Mouse (Mus musculus) v-Abl transformed pro-B cells (cell line): ENCODE measurements around the gene Tns3.

Experiments
- in situ Hi-C, 2 experiments: fragments of 400-800 bp; cut with MboI; formaldehyde crosslinking; loops; one replicate each; pipeline ENCODE4 v1.15.1; 2025; ENCODE audit not compliant: unreplicated experiment in 2 of 2

Gene Tns3

DNA sequence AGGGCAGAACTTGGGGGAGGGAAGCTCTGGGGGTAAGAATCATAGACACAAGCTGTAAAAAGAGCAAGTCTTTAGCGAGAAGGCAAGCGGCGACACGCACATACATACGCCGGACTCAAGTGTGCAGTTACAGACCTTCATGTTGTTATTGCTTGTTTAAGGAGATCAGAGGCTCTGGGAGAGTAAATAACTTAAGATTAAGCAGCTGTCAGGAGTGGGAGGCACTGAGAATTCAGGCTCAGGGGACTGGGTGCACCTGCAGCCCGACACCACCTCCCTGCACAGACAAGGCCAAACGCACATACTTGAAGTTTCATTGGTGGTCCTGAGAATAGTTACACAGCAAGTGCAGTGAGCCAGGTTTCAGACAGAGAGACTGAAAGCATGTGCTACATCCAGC lies 169.3 kb downstream of the Tns3 start:
- in situ Hi-C loops: no loop called here

DNA sequence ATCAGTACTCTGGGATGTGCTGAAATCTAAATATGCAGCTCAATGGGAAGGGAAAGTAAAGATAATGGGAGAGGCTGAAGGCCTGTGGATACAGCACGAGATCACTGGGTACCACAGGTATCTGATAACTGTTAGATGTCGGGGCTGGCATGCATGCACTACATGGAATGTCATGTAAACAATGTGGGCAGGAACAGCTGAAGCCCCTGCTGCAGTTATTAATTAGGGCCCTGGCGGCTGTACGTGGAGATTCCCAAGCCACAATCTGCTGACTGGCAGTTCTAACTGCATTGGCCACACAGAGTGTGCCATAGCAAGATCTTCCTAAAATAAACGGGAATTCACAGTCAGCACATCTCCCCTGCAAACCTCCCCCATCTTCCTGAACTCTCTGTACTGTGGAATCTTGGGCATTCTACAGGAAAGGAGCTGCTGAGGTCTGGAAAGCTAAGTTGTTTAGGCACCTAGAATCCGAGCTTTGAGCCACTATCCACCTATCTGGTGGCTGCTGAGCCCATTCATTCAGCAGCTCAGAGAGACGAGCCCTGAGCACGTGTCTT lies 170.3 kb downstream of the Tns3 start:
- in situ Hi-C loops: no loop called here

DNA sequence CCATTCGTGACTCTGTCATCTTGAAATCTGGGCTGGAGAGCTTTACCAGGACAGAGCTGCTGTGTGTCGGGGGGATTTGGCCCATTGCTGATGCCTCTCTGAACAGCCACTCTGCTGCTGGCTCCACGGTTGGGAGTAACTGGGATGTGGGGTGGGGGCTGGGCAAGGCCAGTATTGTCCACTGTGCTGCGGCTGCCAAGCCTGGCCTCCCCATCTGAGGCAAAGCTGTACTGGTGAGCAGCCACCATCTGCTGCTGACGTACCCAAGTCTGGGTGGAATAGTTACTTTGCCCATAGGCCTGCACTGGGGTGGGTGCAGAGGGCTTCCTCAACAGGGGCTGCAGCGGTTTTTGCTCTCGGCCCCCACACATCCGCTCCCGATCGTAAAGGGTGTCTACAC lies 172.0 kb downstream of the Tns3 start:
- in situ Hi-C loops: no loop called here

DNA sequence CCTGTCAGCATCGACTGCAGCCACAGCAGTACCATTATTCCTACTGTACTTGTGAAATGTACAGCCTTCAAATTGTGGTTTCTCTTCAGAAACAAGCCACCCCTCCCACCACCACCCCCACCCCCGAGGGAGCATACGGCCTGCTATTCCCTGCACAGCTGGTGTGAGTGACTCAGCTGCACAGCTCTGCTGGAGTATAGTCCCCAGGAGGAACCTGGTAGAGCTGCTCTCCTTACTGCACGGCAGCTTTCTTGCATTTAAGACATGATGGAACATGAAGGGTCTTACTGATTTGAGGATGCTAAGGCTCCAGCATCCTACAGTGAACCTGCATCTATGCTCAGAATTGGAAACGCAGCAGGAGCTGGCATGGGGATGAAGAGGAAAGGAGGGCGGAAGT lies 176.1 kb downstream of the Tns3 start:
- in situ Hi-C loops: no loop called here

DNA sequence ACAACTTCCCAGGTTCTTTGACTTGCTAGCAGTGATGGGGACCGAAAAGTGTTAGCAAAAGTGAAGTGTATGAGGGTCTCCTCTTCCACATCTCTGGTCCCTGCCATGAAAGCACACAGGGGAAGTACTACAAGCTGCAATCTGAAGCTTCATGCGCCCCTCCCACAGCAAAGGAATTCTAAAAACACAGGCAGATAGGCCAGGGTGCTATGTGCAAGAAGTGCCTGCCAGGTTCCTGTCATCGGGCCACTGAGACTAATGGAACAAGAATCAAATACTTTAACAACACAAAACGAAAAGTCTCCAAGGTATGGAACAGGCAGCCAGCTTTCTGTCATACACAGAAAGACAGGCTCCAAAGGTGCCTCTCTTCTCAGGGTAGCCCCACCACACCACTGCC lies 177.8 kb downstream of the Tns3 start:
- in situ Hi-C loops: no loop called here

DNA sequence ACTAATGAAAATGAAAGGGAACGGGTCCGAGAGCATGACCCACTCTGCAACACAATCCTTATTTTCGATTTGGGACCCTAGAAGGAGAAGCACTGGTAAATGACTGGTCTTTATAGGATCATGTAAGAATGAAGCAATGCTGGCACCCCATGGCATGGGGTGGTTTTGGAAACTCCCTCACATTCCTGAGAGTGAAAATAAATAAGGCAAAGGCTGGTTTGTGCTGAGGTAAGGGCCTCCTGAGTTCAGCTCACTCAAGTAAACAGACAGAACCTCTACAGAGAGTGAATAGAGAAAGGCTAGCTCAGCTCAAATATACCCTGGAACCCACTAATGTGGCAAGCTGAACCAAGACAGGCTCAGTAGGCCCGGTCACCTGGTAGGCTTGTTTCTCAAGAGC lies 179.8 kb downstream of the Tns3 start:
- in situ Hi-C loops: no loop called here

DNA sequence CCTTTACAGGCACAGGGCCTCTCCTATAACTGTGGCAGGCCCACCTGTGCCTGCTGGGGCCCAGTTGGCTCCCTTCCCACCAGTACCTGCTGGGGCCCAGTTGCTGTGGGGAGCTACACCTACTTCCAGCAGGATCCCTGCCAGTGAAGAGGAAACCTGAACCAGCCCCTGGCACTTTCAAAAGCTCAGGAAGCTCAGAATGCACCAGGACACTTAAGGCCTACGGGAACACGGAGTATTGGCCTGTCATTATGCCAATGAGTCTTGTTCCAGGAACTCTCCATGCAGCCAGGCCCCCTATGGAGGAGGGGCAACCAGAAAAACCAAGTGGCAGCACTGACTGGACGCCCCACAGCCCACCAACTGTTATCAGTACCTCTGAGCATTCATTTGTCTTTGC lies 181.6 kb downstream of the Tns3 start:
- in situ Hi-C loops: no loop called here

DNA sequence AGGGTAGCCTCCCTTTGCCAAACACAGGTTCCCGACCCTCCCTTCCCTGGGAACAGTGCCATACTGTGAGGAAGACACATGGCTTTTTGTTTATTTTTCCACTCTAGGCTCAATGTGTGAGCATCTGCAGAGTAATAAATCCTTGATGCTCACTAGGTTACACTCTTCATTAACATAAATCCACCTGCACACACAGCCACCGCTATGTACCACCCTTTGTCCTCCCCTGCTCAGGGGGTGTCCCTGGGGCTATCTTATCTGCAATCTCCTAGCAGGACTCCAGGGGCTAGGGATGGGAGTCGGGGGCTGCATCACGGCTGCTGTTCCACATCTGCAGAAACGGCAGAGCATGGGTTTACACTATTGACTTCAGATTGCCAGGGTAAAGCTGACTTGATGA lies 182.4 kb downstream of the Tns3 start:
- in situ Hi-C loops: no loop called here

DNA sequence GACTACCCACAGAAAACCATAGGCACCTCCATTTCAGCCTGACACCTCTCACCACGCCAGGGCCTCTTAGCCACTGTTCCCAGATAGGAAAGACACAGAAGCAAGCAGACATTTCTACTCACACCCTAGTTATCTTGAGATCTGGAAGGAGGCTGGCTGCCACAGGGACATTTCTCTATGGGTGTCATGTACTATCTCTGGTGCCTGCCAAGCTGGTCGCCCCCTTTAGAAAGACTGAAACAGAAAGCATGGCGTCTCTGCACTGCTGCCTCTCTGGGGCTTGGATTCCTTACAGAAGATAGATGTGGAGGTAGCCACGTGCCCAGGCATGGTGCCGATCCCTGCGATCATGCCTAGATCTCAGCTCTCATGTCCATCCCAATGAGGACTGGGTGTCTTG lies 182.8 kb downstream of the Tns3 start:
- in situ Hi-C loops: no loop called here

DNA sequence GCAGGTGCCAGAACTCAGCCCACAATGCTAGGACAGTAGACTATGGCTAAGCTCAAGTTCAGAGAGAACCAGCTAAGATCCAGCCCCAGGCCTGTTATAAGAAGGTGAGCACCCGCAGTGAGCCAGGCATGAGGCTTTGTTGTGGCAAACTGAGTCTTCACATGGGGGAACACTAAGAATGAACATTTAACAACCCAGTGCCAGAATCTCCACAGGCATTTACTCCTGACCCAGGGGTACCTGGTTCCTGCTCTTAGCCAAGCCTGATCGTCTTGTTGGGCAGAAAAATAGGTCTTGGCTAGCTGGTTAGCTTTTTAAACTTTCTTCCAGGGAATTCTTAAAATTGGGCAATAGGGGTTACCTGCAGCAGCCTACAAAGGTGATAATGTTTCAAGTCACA lies 184.5 kb downstream of the Tns3 start:
- in situ Hi-C loops: no loop called here

DNA sequence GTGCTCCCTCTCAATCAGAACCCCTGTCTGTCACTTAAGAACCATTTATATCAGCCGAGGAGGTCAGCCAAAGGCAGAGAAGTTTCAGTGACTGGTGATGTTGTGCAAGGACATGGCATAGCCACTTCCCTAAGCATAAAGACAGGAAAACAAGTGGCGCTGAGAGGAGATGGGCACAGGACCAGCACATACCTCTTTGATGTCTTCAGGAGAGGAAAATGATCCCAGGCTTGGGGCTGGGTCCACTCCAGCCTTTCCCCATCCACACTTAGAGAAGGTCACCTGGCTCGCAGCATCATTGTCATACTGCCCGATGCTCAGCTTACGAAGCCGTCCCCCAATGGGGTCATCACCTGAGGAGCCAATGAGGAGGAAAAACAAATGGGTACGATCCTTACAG lies 185.0 kb downstream of the Tns3 start:
- in situ Hi-C loops: no loop called here

DNA sequence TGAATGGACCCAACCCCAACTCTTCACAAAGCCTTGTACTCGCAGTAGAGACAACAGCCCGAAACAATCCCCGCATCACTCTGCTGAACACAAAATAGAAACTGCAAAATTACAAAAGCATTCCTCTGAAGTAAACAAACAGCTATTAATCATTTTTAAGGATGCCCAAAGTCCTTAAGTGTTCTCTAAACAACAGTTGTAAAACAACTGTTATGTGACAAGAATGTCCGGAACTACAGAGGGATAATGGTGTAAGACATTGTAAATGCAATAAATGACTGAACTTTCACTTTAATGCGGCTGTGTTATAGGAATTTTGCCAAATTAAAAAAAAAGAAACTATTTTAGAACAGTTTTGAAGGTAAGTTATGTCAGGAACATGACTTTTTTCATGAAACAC lies 190.7 kb downstream of the Tns3 start:
- in situ Hi-C loops: no loop called here

DNA sequence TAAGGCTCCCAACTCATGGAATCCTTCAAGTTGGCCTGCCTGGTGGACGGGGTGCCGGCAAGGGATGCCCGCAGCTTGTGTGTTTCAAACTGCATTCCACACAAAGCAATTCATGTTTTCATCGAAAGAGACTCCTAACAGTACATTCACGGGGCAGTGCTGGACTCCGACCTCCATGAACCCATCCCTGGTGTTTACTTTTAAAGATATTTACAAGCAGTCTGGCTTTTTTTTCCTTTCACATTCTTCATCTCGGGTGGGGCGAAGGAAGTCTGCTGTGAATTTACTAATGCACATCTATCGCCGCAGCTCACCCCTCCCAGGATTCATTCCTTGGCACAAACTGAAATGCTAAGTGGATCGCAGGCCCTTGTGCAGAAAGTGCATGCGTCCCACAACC lies 191.9 kb downstream of the Tns3 start:
- in situ Hi-C loops: no loop called here

DNA sequence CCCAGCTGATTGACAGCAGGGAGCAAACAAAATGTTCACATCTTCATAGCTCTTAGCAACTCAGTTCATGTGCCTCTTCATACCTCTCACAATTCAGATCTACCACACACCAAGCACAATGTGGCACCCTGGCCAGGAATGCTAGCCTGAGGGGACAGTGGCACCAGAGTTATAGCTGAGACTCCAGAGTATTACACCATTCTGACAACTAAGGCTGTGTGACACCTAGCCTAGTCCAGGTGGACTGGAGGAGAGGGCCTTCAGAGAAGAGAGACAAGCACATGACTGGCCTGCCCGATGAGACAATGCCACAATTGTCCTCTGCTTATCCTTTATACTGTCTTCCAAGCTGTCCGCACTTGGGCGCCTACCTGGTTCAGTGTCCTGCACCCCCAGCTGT lies 192.8 kb downstream of the Tns3 start:
- in situ Hi-C loops: no loop called here

DNA sequence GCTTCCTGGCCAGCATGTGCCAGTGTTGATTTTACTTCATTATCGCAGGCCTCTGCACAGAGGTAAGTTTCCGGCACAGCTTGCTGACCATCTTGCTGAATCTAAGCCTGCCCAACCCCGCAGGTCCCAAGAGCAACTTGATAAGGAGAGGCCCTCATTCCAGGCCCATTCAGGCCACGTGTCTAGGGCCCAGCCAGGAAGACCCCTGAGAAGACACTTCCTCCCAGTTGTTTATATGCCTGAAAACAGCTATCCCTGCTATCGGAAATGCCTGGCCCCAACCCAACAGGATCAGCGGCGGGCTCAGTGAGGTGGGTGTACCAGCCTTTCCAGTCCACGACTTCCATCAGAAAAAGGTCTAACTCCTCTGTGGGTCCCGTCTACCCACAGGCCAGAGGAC lies 194.8 kb downstream of the Tns3 start:
- in situ Hi-C loops: no loop called here

DNA sequence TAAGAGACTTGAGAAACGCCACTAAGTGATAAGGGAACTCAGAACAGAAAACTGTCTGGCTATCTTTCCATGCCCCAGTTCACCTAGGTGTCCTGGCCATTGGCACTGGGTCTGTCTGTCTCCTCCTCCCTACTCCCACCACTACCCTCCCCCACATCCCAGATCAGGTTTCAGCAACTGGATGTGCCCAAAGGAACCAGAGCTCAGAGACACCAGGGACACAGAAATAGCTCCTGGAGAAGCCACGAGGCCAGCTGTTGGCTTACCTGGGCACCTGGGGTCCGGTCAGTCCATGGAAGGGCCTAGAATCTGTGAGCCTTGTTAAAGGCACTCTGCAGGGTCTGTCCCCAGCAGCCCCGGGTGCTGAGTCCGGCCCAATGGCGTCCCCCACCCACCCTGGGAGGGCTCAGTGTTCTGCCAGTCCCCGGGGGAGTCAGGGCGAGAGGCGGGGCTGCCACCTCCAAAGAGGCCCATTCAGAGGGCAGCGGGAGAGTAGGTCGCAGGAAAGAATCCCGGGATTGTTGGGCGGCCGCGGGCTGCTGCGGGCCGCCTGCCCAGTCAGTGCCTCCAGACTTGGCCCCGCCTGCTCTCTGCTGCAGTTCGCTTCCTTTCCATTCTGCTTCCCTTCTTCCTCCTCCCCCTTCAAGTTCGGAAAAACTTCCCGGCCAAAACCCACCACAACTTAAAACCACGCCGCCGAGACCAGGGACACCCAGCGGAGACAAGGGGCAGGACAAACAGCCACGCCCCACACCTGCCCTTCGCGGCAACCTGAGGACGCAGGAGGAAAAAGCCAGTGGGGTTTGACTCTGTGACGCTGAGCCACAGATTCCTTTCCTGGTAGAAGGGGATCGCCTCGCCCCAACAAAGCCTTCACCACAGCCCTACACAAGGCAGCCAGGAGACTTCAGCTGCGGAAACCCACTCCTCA lies 195.9 kb downstream of the Tns3 start:
- in situ Hi-C loops: no loop called here

DNA sequence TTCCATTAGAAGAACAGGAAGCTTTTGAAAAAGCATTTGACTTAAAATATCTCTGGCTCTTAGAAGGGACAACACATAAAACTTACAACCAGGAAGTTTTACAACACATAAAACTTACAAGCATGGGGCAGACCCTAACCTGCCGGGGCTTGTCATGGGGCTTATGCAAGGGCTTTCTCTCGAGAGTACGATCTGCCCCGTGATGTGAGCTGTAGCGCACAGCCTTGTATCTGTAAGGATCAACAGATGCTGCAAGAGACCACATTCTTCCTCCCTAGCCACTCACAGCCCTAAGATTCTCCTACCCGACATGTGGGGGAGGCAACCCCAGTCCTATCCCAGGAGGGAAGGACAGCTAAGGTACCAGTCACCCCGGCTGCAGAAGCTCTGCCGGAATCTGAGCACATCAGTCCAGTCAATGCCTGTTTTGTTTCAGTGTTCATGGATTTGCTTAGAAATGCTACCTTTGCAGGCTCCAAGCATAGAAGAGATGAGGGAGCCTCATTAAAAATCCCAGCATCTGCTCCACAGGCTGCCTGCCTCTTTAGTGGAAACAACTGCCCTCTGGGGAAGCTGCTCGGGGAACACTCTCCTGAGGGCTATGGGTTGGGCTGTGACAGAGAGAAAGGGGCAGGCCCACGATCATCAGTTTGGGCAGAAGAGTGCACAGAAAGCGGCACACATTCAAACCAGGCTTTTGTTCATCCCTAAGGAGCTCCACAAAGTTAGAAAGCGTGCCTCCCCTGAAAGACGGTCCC lies 196.8 kb downstream of the Tns3 start:
- in situ Hi-C loops: no loop called here

DNA sequence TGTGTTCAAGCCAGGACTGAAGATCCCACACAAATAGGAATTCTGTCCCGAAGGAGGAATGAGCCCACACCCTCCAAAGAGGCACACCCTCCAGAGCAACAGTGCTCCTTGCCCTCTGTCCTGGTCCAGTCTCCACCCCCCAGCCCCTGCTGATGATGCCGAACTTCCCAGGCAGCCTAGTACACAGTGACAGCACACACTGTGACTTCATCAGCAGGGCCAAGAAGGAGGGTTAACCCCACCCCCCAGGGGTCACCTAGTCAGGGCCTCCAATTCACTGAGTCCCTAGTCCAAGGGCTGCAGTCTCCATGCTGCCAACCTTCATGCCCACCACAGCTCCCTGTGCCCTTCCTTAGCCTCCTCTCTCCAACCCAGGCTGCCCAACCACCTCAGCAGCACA lies 200.5 kb downstream of the Tns3 start:
- in situ Hi-C loops: no loop called here

DNA sequence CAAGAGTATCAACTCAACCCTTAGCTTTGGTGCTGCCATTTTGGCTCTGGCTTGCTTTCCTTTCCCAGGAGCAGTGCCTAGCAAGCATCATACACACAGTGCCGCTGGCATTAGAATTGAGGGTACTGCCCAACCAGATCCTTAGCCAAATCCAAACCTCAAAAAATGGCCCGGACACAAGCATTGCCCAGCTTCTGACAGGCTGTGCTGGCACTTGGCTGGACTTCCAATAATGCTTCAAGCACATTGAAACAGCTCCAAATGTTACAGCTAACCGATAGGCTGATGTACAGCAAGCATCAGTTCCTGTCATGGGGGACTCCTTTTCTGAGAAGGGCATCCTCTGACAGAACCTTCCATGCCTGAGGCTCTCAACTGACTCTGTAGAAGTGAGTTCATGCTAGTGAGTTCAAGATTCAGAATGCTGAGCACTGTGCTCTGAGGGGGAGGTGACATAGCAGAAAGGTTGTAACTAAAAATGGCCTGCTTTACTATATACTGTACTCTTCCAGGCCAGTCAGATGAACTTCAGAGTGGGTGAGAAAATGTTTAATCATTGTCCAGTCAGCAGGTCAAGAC lies 201.4 kb downstream of the Tns3 start:
- in situ Hi-C loops: no loop called here

DNA sequence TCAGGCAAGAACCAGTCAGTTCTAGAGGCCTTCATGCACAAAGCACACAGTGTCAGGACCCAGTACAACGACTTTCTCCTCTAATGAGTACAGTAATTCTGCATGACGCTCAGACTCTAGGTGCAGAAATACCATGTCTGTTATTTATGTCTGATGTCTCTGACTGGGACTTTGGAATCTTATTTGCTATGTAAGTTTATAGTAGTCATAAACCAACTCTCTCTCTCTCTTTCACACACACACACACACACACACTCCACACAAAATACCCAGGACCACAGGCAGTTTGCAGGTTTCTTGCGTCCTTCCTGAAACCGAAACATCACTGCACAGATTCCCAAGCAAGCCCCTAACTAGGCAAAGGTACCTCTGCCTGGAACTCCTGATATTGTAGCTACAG lies 203.5 kb downstream of the Tns3 start:
- in situ Hi-C loops: no loop called here

DNA sequence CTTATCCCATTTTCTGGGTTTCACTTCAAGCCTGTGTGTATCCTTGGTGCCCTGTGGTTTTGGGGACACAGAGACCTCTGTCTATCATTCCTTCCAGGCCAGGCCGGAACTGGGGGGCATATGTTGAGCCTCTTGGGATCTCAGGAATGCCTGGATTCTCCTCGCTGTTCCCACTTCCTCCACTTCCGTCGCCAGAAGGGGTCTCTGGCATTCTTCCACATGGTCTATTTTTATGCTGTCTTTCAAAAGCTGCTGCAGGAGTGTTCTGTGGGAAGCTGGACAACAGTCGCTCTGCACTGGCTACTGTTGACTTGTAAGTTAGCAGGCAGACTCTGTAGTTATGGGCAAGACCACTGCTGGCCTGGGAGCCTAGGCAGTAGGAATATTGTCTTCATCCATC lies 206.4 kb downstream of the Tns3 start:
- in situ Hi-C loops: no loop called here
